Mouse (Mus musculus): ENCODE data around the gene Vip.
A peak's percentile ranks its signal among the peaks of the same experiment; 100 is the strongest.

The Vip gene

DNA sequence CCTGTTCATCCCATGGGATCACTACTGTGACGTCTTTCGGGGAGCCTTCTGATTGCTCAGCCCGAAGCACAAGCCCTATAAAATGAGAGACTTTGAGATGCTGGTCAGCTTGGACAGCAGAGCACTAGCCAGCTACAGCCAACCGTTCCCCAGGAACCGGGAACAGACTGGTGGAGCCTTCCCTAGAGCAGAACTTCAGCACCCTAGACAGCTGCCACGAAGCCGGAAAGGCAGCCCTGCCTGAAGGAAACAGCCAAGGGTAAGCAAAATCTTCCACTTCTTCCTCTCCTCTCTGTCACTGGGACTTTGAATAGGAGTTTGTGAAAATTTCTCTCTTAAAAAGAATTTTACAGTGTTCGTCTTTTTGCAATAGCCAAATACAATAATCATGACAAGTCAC, at the start of gene Vip:
Gene Vip (plus strand): TSS at position 107 of the 400 bp plus-strand sequence.
- no peak for ATAC-seq (ENCODE audit: low TSS enrichment)

DNA sequence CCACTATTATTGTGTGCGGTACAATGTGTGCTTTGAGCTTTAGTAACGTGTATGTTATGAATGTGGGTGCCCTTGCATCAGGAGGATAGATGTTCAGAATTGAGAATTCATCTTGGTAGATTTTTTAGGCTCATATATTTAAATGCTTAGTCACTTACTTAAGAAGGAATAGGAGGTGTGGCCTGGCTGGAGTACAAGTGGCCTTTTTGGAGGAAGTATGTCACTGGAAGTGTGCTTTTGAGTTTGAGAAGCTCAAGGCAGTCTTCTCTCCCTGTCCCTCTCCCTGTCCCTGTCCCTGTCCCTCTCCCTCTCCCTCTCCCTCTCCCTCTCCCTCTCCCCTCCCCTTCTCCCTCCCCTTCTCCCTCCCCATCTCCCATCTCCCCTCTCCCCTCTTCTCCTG, 48.0 kb upstream of the Vip start:
- no peak for ATAC-seq (ENCODE audit: low TSS enrichment)

DNA sequence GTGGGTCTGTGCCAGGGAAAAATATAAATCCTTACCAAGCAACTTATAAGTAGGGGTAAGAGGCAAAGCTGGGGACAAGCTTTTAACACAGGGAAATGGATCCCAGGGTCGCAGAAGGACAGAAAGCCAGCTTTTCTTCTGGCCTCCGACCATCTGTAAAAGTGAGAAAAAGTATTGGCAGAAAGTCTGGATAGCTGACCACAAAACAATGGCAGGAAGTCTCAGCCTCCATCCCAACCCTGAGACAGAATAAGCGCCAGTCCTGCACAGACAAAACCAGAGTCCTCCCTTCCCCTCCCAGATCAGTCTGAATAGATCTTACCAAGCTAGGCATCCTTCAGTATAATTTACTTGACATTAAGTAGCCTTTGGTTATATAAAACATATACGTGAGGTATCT, 47.0 kb upstream of the Vip start:
- ATAC-seq (ENCODE audit: low TSS enrichment) = 0 out of 2 replicates have a peak, but pooled peaks have one; percentile 9

DNA sequence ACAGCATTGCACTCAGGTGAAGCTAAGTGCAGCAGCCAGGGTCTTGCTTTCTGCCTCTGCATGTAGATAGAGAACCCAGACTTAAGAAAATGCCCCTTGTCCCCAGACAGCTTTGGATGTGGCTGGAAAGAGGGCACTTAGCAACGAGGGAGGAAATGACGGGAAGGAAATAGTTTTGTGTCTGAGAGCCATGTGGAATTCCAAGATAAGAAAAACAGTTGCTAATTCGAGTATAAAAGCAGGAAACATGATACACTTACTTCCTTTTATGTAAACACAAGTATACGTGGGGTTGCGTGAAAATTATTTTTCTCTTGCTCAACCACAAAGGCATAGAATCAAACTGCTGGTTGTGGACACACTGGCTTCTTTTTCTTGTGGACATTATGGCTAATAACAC, 45.6 kb upstream of the Vip start, which contains the start of gene Myct1:
Gene Myct1 (plus strand): TSS at position 312 of the 400 bp plus-strand sequence.
- no peak for ATAC-seq (ENCODE audit: low TSS enrichment)

DNA sequence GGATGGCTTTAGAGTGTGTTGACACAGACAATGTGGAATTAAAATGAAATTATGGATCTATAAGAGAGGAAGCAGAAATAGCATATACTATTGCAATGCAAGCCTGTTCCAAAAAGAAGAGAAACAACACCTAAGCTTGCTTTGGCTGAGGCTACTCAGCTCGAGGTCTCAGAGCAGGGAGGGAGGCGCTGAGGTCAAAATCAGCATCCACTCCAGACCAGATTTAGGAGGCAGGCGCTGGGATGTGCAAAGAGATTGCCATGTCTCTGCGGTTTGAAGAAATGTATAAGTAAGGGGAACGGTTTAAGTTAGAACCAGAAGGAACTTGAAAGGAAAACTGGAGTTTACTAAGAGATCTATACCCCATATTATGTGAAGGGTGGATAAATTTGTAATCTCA, 44.6 kb upstream of the Vip start:
- ATAC-seq (ENCODE audit: low TSS enrichment) = no peak

DNA sequence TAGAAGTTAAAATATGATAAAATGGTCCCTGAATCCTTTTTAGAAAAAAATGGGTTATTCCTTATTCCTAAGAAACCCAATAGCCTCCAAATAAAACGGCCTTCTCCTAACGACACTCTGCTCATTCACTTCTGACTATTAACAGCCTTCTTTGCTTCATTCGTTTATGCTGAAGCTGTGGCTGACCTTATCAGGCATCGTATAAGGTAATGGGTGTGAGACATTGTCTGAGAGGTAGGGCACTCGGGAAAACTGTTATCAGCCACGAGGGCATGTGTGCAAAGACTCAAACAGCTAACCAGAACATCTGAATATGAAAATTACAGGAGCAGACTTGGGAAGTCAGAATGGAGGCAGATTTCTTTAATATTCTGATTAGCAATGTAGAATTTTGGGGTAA, 42.5 kb upstream of the Vip start:
- no peak for ATAC-seq (ENCODE audit: low TSS enrichment)

DNA sequence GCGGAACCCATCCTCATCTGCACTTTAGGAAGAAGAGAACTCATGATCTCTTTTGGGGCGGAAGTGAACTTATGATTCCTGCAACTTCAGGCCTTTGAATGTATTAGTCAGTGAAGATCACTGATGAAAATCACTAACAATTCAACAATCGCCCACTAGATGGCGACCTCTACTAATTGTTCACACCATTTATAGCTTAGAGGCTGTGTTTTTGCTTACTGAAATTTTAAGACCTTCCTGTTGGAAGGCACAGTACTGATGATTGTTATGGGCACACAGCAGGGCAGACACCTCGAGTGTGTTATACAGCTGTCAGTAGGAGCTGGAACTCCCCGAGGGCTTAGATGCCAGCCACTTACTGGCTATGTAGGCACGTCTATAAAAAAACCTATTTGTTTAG, 38.9 kb upstream of the Vip start:
- ATAC-seq (ENCODE audit: low TSS enrichment) = peak; percentile 88

DNA sequence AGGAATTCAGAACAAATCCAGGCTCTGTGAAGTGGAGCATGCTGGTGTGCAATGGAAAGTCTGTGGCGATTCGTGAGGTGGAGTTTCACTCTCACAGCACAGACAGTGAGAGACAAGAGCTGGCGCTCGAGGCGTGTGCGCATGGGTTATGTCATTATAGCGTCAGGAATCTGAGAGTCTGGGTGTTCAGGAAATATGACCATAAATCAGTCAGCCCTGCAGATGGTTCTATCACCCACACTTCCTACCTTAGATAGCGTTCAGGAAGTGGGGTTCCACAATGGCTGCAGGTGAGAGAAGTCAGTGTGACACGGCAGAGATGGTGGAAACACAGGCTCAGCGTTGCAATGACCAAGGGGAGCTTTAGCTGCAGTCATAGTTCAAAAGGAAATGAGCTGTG, 35.5 kb upstream of the Vip start:
- no peak for ATAC-seq (ENCODE audit: low TSS enrichment)

DNA sequence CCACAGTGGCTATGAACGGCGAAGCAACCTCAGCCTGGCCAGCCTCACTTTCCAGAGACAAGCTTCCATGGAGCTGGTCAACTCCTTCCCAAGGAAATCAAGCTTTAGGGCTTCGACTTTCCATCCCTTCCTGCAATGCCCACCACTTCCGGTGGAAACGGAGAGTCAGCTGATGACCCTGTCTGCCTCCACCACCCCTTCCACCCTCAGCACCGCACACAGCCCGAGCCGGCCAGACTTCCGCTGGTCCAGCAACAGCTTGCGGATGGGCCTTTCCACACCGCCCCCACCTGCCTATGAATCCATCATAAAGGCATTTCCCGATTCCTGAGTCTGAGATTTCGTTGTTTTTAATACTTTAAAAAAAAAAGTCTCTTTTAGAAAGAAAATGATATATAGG, 34.6 kb upstream of the Vip start:
- no peak for ATAC-seq (ENCODE audit: low TSS enrichment)

DNA sequence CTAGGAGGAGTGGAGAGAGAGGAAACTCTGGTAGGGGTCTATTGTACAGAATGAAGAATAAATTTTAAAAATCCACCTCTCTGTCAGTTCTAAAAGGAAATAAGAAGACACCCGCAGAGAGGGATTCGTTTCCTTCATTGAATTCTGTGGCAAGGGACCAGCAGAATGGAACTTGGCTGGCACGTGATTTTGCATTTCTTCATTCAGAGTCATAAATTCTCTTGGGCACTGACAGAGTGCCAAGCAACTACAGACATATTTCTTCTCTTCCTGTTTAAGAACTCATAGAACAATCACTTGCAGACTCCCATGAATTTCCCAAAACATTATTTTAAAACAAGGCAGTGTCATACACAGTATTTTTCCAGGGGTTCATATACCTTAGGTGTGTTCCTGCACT, 30.1 kb upstream of the Vip start:
- ATAC-seq (ENCODE audit: low TSS enrichment) = no peak

DNA sequence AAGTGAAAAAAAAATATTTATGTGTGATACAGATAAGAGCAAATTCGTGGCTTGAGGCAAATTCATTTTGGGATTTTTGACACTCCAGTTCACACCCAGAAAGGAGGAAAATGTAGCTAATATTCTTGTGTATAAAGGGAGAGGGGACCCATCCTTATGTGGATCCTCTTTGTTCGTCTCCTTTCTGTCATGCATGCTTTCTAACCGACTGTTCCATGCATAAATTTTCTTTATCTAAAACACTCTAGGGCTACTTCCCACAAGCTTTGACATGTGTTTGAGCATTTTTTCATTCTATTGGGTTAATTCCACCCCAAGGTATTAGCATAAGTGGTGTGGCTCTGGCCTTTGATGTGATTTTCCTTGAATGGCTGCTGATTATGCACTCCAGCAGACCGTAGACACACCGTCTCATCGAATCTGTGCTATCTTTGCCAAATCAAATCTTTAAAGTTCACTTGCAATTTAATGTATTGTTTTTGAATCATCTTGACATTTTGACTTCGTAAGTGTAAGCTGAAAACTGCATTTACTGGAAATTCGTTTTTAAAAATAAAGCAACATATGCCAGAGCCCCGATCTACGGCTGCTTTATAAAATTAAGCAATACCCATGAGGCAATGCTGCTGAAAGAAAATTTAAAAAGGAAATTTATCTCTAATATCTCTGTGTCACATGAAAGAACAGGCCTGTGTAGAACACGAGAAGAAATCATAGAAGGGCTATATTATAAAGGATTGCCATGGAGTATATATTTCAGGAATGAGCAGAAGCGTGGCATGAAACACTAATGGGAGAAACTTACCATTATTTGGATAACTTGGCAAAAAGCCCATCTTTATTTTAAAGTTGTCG, 23.6 kb upstream of the Vip start:
- ATAC-seq (ENCODE audit: low TSS enrichment) = no peak

DNA sequence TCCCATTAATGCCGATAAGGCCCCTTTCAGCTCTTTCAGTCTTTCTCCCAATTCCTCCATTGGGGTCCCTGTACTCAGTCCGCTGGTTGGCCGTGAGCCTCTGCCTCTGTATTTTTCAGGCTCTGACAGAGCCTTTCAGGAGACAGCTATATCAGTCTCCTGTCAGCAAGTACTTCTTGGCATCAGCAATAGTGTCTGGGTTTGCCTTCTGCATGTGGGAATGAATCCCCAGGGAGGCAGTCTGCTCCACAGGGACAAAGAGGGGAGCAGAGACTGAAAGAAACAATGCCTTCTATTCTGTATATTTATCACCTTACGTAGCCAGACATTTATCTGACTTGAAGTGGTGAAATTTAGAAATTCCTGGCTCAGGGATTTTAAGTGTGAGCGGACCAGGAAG, 12.8 kb upstream of the Vip start:
- no peak for ATAC-seq (ENCODE audit: low TSS enrichment)

DNA sequence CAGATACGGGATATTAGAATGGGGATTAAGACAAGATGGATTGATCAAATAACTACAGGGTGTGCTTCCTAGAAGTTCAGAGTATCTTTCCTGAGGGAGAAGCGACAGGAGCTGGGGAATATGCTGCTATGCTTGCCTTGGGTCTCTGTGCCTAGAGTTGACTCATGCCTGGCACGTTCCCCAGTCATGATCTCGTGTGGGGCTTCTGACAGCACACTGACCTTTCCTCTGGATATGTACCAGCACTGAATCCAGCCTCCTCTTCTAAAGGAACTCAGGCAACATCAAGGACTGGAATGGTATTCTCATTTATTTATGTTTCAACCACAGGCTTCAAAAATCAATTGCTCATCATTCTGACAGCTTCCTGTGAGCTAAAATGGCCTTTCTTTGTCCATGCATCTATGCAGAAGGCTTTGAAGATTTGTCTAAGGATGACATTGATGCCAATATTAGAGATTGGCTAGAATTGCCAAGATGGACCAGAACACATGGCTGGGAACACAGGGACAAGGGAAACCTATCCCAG, 5.3 kb upstream of the Vip start:
- no peak for ATAC-seq (ENCODE audit: low TSS enrichment)

DNA sequence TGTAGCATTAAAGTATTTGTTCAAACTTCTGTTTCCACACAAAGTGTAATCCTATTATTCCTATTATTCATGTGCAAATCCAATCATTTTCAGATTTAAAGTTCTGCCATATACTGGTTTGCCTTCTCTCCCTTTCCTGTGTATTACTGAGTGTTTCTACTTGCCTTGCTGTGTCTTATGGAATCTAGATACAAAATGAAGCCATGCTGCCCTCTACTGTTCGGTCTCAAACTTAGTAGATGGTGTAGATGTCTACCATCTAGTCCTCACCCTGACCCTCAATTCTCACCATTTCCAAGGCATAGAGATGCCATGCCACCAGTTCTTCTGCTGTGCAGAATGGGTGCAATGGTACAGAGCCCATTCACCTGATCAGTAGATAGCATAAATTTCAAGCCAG, 4.7 kb upstream of the Vip start:
- peak; percentile 93 for ATAC-seq (ENCODE audit: low TSS enrichment)

DNA sequence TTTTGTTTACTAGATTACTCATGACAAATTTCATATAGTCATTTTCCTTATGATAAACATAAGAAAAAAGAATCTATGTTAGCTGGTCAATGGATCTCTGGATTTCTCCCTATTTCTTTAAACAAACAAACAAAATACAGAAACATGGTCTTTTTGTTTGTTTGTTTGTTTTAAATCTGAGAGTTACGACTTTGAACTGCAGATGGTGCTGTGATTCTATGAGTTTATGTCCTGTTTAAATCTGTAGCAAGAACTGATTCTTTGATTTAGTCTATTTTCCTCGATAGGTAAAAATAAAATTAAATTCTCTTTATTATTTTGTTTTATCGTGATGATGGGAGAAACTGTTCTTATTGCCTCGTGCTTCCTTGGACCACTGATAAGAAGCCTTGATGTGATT, 1.7 kb upstream of the Vip start:
- ATAC-seq (ENCODE audit: low TSS enrichment) = no peak

DNA sequence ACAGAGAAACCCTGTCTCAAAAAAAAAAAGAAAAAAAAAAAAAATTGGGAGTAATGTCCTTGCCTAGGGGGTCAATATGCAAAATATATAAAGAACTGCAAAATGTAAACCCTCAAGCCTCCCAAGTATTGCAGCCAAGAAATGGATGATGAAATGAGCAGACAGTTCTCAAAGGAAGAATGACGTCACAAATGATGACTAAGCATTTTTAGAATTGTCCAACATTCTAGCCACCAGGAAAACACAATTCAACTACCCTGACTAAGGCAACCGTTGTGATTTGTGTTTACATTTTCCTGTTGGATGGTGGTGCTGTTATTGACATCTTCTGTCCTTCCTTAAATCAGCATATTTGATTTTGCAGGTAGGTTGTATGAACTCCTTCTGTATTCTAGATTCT, 42.3 kb downstream of the Vip start:
- no peak for ATAC-seq (ENCODE audit: low TSS enrichment)

DNA sequence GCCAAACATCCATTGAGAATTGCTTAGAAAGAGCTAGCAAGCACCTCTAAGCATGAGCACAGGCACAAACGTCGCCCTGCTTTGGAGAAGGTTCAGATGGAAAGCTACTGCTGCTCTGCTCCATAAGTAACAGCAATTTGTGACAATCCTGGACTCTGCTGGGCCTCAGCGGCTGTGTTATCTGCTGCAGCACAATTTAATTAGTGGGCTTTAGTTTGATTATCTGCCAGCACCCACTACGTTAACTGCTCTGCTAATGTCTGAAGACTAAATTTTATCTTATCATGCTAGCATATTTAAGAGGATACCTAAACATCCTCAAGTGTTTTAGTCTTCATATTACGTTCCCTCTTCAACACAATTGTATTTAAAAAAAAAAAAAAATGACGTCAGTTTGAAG, 46.6 kb downstream of the Vip start:
- ATAC-seq (ENCODE audit: low TSS enrichment) = no peak

DNA sequence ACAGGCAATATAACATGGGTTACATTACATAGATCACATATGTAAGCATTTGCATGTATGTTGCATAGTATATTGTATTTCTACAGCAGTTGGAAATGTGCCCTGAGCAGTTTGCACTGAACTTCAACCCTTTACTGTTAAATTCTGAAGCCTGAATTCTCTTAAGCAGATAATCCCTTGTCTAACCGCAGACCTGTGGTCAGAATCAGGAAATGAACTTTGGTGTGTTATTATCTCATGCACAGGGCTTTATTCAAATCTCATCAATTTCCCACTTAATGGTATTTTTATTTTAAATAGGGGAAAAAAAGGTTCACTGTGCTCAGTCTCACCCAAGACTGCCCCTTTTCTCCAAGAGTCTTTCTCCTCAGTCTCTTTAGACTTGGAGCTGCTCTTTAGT, 55.3 kb downstream of the Vip start:
- ATAC-seq (ENCODE audit: low TSS enrichment) = no peak

Measured in frontal cortex, adult (tissue).